Mouse (Mus musculus) hindbrain, postnatal 0 days (tissue): ENCODE measurements around the gene Relb. TPM values are rescaled to one million over a fixed set of nuclear protein-coding genes. Genes with fewer than 3 reads are reported as not detected.

Experiments
- ATAC-seq: fragments of 200-750 bp; cut with Nextera tagmentation; 2 replicates; pipeline ENCODE4 v1.8.0; 2017; ENCODE audit warnings: mild to moderate bottlenecking, moderate TSS enrichment, moderate library complexity
- DNase-seq: peaks from one replicate; pipeline ENCODE4 v3.0.0-alpha.2; 2015; ENCODE audit warnings: low spot score
- H3K27ac ChIP-seq: fragments of 300-500 bp; sonication (generic); 2 replicates; pipeline ENCODE4 v1.5.1; 2014; ENCODE audit warnings: mild to moderate bottlenecking
- H3K27me3 ChIP-seq: fragments of 300-500 bp; sonication (generic); 2 replicates; pipeline ENCODE4 v1.6.1; 2014; ENCODE audit warnings: low read length, mixed read lengths; ENCODE audit not compliant: insufficient read depth
- H3K36me3 ChIP-seq: fragments of 300-500 bp; sonication (generic); 2 replicates; pipeline ENCODE4 v1.6.1; 2014; ENCODE audit warnings: low read length, mixed read lengths; ENCODE audit not compliant: insufficient read depth
- H3K4me1 ChIP-seq: fragments of 300-500 bp; sonication (generic); 2 replicates; pipeline ENCODE4 v1.6.1; 2014; ENCODE audit warnings: antibody characterized with exemption, low read length, mixed read lengths; ENCODE audit not compliant: insufficient read depth
- H3K4me2 ChIP-seq: fragments of 300-500 bp; sonication (generic); 2 replicates; pipeline ENCODE4 v1.6.1; 2014; ENCODE audit warnings: low read depth, mild to moderate bottlenecking, low read length, moderate library complexity, mixed read lengths
- H3K4me3 ChIP-seq: fragments of 300-500 bp; sonication (generic); 2 replicates; pipeline ENCODE4 v1.5.1; 2014; ENCODE audit warnings: low read length
- H3K9ac ChIP-seq: fragments of 300-500 bp; sonication (generic); replicated peaks from 2 replicates; pipeline ENCODE4 v1.6.1; 2014; ENCODE audit warnings: mild to moderate bottlenecking, low read length, moderate library complexity, mixed read lengths
- H3K9me3 ChIP-seq: fragments of 300-500 bp; sonication (generic); 2 replicates; pipeline ENCODE4 v1.6.1; 2016; ENCODE audit warnings: low read length, mixed read lengths
- CTCF ChIP-seq: IDR thresholded peaks from 2 replicates; pipeline ENCODE4 v1.5.1; 2016; ENCODE audit warnings: antibody characterized with exemption, control low read depth, low read depth
- WGBS: fragments of 180-500 bp; shearing (Covaris S2); extraction: QIAGEN DNeasy Blood & Tissue Kit; methylation state at CpG from one replicate; pipeline ENCODE4 v1.1.7; 2014; 5-methylcytosine and 5-hydroxymethylcytosine counted together
- polyA plus RNA-seq: library from polyadenylated mRNA; unstranded; fragments of >200 nt; fragmentation: Nextera tagmentation; extraction: Ambion mirVana; gene quantifications from 2 replicates; pipeline ENCODE4 v1.2.1, GENCODE M21; 2015
- total RNA-seq: library from RNA; depleted of rRNA; stranded (reverse); fragments of >200 nt; gene quantifications from 2 replicates; pipeline ENCODE4 v1.2.3, GENCODE M21; 2014

Relb gene
- total and polyA plus RNA-seq, 2 experiments from 2014 or later = 6.9 to 10.2 TPM

DNA sequence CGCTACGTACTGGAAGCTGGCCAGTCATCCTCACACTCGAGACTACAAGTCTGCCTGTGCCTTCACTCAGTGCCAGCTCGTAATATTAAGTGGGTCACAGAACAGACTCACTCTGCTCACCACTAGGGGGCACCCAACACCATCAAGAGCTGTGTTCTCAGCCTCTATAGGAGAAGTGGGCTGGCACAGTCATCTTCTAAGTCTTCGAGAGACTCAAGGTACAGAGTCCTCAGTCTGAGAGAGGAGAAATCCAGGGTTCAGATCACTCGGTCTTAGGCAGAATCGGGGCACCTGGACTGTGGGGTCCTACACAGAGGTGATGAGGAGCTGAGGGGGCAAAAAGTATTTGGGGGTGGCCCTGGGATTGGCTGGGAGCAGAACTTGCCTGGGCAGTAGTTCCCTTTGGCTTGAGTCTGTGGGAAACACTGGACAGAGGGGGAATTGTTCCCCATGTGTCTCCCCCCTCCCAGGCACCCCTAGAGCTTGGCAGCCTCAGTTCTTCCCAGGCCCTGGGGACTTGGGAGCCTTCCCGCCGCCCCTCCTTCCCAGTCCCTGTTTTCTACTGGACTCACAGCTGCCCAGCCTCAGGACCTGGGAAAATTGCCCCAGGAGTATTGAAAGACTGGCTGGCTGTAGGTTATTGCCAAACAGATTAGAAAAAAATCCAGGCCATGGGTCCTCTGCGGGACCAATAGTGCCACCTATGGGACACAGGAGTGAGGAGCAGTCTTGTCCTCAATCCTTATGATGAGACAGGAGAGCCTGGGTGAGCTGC, 39.9 kb upstream of the Relb start:
- Histone ChIP-seq H3K27ac (peak overlapping the region; percentile 86), H3K9me3 (no peaks in the 10 kb centered on the region), H3K27me3 (no peaks in the 10 kb centered on the region), H3K4me1 (no peaks in the 10 kb centered on the region; the same call in 1 of the 2 replicates), H3K36me3 (no peaks in the 10 kb centered on the region), H3K4me3 (no peak overlapping the region), H3K4me2 (peak overlapping the region; percentile 31; the same call in 1 of the 2 replicates), H3K9ac (peak overlapping the region; percentile 17; the same call in 1 of the 2 replicates)
- 9% methylated on average over 10 of the region's 10 CpGs for WGBS
- peak; percentile 85 for ATAC-seq
- DNase-seq = peak; percentile 97
- TF ChIP-seq CTCF = peak; percentile 99

DNA sequence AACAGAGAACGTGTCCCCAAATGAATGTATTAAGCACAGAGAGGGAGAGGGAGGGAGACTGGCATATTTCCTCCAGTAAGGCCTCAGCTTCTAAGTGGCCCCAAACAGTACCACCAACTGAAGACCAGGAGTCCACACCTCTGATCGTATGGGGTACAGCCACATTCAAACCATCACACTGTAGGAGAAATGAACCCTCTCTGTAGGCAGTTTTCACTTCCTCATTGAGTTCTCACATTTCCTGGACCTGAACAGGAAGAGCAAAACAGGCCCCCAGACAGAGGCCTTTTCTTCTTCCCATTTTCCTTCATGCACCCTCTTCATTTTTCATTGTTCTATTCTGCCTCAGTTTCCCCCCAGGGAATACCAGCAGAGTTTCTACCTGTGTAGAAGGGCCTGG, 38.2 kb upstream of the Relb start:
- no peak for TF ChIP-seq CTCF

GRCm38 (mm10) chr7:19666750-19667149, 37.5 kb upstream of the Relb start:
- Histone ChIP-seq H3K36me3 (no peaks in the 10 kb centered on the region; the same call in 1 of the 2 replicates), H3K9me3 (no peaks in the 10 kb centered on the region), H3K27me3 (no peaks in the 10 kb centered on the region), H3K4me3 (no peak overlapping the region), H3K4me2 (no peak overlapping the region), H3K4me1 (peaks cover 7% of the 10 kb centered on the region), H3K27ac (no peak overlapping the region; the same call in 1 of the 2 replicates), H3K9ac (no peak overlapping the region)
- no peak for ATAC-seq
- 62% methylated on average over 3 of the region's 3 CpGs for WGBS
- TF ChIP-seq CTCF = peak; percentile 42
- DNase-seq = peak; percentile 30

More for the DNA sequence above, 38.2 kb upstream of the Relb start:
- no peaks in the 10 kb centered on the region for H3K36me3 ChIP-seq
- H3K27me3 ChIP-seq = no peaks in the 10 kb centered on the region
- no peak overlapping the region for H3K27ac ChIP-seq
- peaks cover 7% of the 10 kb centered on the region for H3K4me1 ChIP-seq
- DNase-seq = no peak
- H3K9ac ChIP-seq = no peak overlapping the region
- no peaks in the 10 kb centered on the region for H3K9me3 ChIP-seq
- H3K4me3 ChIP-seq = no peak overlapping the region
- no peak for ATAC-seq
- whole genome bisulfite sequencing = 83% methylated on average over 2 of the region's 2 CpGs
- no peak overlapping the region for H3K4me2 ChIP-seq

- Histone ChIP-seq H3K9ac (peak within 1 kb of the TSS; percentile 98), H3K4me2 (peak within 1 kb of the TSS; percentile 78), H3K27ac (peak within 1 kb of the TSS; percentile 92), H3K4me1 (peaks cover 7% of the 10 kb centered on the region), H3K9me3 (no peaks in the 10 kb centered on the region), H3K27me3 (no peaks in the 10 kb centered on the region), H3K36me3 (no peaks in the 10 kb centered on the region; the same call in 1 of the 2 replicates), H3K4me3 (peak within 1 kb of the TSS; percentile 100)
- ATAC-seq (peak; percentile 85), DNase-seq (peak; percentile 99)
- 0% methylated on average over 60 of the region's 63 CpGs for WGBS
- TF ChIP-seq CTCF = peak; percentile 66
Observed at GRCm38 (mm10) chr7:19664955-19665841, 36.0 kb upstream of the Relb start, which contains the start of gene Clptm1. Gene Clptm1, minus strand, starts transcription at chr7:19665033.

GRCm38 (mm10) chr7:19664455-19664954, 35.3 kb upstream of the Relb start:
- Histone ChIP-seq H3K9me3 (no peaks in the 10 kb centered on the region), H3K4me1 (peaks cover 7% of the 10 kb centered on the region), H3K27ac (peak overlapping the region; percentile 92), H3K27me3 (no peaks in the 10 kb centered on the region), H3K4me2 (peak overlapping the region; percentile 78), H3K4me3 (peak overlapping the region; percentile 100), H3K36me3 (no peaks in the 10 kb centered on the region; the same call in 1 of the 2 replicates), H3K9ac (peak overlapping the region; percentile 98)
- no peak for TF ChIP-seq CTCF
- no peak for DNase-seq
- under 1% methylated on average over 35 of the region's 37 CpGs for WGBS
- peak; percentile 39 for ATAC-seq

- Histone ChIP-seq H3K9me3 (no peaks in the 10 kb centered on the region), H3K27ac (no peak overlapping the region; the same call in 1 of the 2 replicates), H3K4me2 (peak overlapping the region; percentile 78), H3K9ac (peak overlapping the region; percentile 98), H3K4me3 (peak overlapping the region; percentile 100), H3K4me1 (peaks cover 7% of the 10 kb centered on the region), H3K36me3 (no peaks in the 10 kb centered on the region; the same call in 1 of the 2 replicates), H3K27me3 (no peaks in the 10 kb centered on the region)
- no peak for TF ChIP-seq CTCF
- no peak for ATAC-seq
- WGBS = 17% methylated on average over 8 of the region's 8 CpGs
- no peak for DNase-seq
Observed at GRCm38 (mm10) chr7:19663940-19664339, 34.7 kb upstream of the Relb start.
